Mouse (Mus musculus) adrenal gland, adult (tissue): ENCODE results near the gene Ptges3l.
"Not testable (repeated sequence)": the region's sequence is repeated elsewhere in the genome, so short reads cannot be mapped to it uniquely, and the experiment has no call there.

ENCODE experiments used
- DNase-seq, 2 experiments: peaks; one replicate each; pipeline ENCODE4 v3.0.0; 2022 to 2023; ENCODE audit warnings: low spot score in 1 of 2; ENCODE audit not compliant: inconsistent age in 2 of 2

Gene Ptges3l

GRCm38 (mm10) chr11:101458217-101458616, 33.1 kb upstream of the Ptges3l start:
- peak in 1 of 2 experiments; percentile 29 for DNase-seq

DNA sequence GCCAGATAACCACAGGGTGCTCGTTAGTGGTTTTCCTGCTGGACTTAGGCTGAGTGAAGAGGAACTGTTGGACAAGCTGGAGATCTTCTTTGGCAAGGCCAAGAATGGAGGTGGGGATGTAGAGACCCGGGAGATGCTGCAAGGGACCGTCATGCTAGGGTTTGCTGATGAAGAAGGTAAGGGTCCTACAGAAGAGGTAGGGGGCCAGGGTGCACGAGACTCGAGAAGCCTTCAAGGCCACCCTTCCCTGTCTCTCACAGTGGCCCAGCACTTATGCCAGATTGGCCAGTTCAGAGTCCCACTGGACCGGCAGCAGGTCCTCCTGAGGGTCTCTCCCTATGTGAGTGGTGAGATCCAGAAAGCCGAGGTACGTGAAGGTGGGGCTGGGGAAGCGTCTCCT, 32.5 kb upstream of the Ptges3l start:
- no peak for DNase-seq

- DNase-seq = no peak
Observed at GRCm38 (mm10) chr11:101455627-101456026, 30.5 kb upstream of the Ptges3l start.

- no peak for DNase-seq
Observed at GRCm38 (mm10) chr11:101454702-101455101, 29.6 kb upstream of the Ptges3l start.

DNA sequence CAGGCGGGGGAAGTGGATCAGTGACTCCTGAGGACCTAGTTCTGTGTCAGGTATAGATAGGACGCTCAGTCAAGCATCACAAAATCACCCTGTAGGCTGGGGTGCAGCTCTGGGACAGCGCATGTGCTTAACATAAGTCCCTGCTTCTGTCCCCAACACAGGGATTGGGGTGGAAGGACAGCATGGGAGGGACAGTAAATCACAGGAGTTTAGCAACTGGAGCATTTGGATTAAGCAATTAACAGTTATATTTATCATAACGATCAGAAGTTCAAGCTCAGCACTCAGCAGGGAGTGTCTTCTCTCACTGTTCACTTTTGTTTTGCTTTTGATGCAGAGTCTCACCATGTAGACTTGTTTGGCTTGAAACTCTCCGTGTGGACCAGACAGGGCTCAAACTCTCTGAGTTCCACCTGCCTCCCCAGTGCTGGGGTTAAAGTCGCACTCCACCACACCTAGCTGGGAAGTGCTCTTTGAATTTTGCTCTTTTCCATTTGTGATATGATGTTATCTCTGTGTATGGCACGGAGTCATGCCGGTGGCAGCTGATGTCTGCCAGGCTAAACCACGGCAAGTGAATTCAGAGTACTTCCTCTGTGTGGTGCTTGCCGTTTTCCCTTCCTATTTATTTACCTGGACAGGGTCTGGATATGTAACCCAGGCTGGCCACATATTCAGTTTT, 27.1 kb upstream of the Ptges3l start:
- no peak for DNase-seq

DNA sequence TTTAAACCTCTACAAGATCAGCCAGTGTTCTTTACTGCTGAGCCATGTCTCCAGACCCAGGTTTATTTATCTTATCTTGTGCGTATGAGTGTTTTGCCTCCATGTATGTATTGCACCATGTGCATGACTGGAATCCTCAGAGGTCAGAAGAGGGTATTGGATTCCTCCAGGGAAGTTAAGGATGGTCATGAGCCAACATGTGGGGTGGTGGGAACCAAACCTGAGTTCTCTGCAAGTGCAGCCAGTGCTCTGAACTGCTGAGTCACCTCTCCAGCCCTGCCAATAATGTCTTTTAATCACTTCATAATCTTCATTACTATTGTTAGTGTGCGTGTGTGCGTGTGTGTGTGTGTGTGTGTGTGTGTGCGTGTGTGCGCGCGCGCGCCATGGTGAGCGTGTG, 26.4 kb upstream of the Ptges3l start:
- no peak for DNase-seq

DNA sequence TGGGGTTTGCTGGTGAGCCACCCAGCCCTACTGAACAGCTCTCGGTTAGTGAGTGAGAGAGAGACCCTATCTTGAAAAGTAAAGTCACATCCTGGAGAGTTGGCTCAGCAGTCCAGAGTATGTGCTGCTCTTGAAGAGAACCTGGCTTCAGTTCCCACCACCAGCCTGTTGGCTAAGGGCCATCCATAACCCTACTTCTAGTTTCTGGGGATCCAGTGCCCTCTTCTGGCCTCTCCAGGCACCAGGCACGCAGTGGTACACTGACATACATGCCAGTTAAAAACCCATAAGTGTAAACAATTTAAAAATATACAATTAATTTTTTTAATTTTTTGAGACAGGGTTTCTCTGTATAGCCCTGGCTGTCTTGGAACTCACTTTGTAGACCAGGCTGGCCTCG, 25.3 kb upstream of the Ptges3l start:
- DNase-seq = no peak

GRCm38 (mm10) chr11:101449596-101449995, 24.5 kb upstream of the Ptges3l start:
- DNase-seq = not testable (repeated sequence)

GRCm38 (mm10) chr11:101448899-101449298, 23.8 kb upstream of the Ptges3l start:
- DNase-seq = no peak

DNA sequence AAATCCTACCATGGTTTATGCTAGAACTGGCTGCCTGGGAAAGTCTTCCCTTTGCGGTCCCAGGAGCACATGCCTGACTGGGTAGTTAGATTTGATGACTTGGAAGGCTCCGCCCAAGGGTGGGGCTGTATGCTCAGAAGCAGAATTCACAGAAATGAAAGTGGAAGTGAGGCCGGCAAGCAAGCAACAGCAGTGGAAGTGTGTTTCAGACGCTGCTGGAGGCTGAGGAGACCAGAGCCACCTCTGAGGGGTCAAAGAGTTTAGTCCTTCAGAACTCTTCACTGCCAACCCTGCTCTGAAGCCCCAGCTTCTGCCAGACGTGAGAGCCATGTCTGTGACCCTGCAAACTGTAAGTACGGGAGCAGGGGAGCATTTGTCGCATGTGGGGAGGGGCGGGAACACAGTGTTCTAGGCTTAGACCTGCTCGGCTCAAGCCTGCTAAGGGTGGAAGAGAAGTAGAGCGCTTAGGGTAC, 23.2 kb upstream of the Ptges3l start, which contains the start of gene Ifi35:
Gene Ifi35 (plus strand): TSS at position 134 of the 473 bp plus-strand sequence.
- peak; percentile 88 to 95 for DNase-seq

DNA sequence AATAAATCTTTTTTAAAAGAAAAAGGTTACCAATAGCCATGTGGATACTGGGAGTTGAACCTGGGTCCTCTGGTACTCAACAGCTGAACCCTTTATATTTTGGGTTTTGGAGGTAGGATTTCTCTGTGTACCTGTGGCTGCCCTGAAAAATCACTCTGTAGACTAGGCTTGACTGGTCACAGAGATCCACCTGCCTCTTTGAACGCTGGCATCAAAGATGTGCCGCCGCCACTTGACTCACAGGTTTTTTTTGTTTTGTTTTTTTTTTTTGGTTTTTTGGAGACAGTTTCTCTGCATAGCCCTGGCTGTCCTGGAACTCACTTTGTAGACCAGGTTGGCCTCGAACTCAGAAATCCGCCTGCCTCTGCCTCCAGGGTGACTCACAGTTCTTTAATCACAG, 22.7 kb upstream of the Ptges3l start:
- DNase-seq = no peak

GRCm38 (mm10) chr11:101446860-101447259, 21.7 kb upstream of the Ptges3l start:
- not testable (repeated sequence) for DNase-seq

- DNase-seq = no peak
Observed at GRCm38 (mm10) chr11:101446319-101446718, 21.2 kb upstream of the Ptges3l start.

DNA sequence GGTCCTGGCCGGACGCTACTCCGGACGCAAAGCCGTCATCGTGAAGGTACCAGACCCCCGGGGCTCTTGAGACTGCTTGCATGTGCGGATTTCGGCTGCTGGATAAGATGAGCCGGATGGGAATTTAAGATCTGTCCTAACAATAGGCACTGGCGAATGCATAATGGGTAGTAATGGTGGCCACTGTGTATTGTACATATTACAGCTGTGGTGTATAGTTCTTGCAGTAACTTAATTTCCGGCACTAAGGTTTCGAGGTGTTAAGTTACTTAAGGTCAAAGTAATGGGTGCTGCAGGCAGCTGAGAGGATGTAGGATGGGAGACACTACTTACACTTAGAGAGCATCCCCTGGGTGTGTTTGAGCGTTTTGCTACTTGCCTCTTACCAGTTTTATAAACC, 17.6 kb upstream of the Ptges3l start:
- DNase-seq = no peak

GRCm38 (mm10) chr11:101442127-101442693, 17.1 kb upstream of the Ptges3l start, which contains the start of gene Rpl27:
Rpl27 (plus strand) TSS chr11:101442298.
- DNase-seq = peak; percentile 99

DNA sequence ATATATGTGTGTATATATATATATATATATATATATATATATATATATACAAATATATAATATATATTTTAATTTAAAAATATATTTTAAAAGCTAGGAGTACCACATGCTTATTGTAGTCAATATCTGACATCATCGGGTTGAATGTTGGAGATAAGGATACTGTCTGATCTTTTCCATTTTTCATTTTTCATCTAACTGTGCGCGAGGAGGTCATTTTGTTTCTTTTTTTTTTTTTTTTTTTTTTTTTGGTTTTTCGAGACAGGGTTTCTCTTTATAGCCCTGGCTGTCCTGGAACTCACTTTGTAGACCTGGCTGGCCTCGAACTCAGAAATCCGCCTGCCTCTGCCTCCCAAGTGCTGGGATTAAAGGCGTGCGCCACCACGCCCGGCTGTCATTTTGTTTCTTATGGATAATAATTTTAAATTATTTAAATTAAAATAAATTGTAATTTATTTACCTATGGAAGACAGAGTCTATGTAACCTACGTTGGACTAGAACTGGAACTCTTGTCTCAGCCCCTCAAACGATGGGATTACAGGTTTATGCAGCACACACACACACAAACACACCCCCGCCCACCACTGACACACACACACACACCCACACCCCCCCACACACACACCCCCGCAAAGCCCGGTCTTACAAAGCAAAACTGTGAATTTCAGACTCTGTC, 16.5 kb upstream of the Ptges3l start:
- not testable (repeated sequence) for DNase-seq

DNA sequence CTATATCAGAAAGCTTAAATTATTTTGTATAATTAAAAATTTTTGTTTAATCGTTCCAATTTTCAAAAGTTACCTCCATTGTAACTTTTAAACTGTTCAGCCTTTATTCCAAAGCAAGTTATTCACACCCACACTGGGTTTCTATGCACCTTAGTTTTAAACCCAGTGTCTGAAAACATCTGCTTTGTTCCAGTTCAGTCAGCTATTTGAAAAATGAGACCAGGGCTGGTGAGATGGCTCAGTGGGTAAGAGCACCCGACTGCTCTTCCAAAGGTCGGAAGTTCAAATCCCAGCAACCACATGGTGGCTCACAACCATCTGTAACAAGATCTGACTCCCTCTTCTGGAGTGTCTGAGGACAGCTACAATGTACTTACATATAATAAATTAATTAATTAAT, 12.9 kb upstream of the Ptges3l start:
- not testable (repeated sequence) for DNase-seq

- no peak for DNase-seq
Observed at GRCm38 (mm10) chr11:101436916-101437315, 11.8 kb upstream of the Ptges3l start.

GRCm38 (mm10) chr11:101435831-101436230, 10.7 kb upstream of the Ptges3l start:
- no peak for DNase-seq

DNA sequence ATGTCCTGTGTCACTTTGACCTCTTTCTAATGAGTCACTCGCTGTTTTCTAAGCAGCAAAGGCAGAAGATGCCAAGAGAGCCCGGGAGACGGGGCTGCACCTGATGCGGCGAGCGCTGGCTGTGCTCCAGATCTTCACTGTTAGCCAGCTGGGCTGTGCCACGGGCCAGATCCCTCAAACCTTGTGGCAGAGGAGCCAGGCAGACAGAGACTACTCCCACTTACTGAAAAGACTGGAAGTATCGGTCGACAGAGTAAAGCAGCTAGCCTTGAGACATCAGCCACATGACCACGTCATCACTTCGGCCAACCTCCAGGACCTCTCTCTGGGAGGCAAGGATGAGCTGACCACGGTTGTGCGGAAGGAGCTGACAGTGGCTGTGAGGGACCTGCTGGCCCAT, 8.3 kb upstream of the Ptges3l start:
- peak; percentile 65 to 82 for DNase-seq

- peak; percentile 66 to 72 for DNase-seq
Observed at GRCm38 (mm10) chr11:101431327-101431726, 6.2 kb upstream of the Ptges3l start.

DNA sequence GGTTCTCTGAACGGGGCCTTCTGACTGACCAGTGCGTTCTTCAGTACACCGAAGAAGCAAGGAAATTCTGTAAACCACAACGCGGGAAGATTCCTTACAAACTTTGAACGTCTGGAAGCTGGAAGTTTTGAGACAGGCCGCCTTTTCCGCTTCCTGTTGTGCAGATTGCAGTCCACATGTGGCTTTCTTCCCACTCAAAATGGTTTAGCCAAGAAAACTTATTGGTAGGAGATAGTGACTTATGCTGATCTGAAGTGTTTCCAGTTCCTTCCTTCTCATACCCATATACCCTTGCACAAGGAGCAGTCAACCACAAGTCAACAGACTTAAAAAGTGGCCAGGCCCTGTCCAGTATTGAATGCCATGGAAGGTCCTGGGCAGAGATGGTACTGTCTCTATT, 1.0 kb upstream of the Ptges3l start:
- no peak for DNase-seq
